Mouse (Mus musculus): Measurements from ENCODE around the gene Skiv2l. TPM values are rescaled to one million over a fixed set of nuclear protein-coding genes. Genes with fewer than 3 reads are reported as not detected.

The Skiv2l gene
- polyA plus RNA-seq, 1 experiment from 2014 or later = 62.1 TPM

- Histone ChIP-seq H3K9me3 (replicated peaks; ENCODE audit: control insufficient read depth, low read length, poor library complexity, severe bottlenecking) (no peaks in the 10 kb centered on the region), H3K36me3 (ENCODE audit: control insufficient read depth, insufficient read depth, low read length) (peaks cover 12% of the 10 kb centered on the region), H3K27me3 (ENCODE audit: control insufficient read depth, insufficient read depth, low read depth, low read length) (no peaks in the 10 kb centered on the region), H3K27ac (ENCODE audit: low read length) (no peak overlapping the region), H3K4me3 (ENCODE audit: low read depth, low read length) (no peak overlapping the region), H3K9ac (ENCODE audit: low read depth, low read length) (no peak overlapping the region), H3K4me2 (ENCODE audit: low read length) (no peak overlapping the region), H3K4me1 (ENCODE audit: control insufficient read depth, insufficient read depth, low read length) (no peaks in the 10 kb centered on the region)
- ATAC-seq = no peak
- 84% methylated on average over 4 of the region's 4 CpGs for WGBS
Measured at GRCm38 (mm10) chr17:34858670-34859069, 8.7 kb upstream of the Skiv2l start.

DNA sequence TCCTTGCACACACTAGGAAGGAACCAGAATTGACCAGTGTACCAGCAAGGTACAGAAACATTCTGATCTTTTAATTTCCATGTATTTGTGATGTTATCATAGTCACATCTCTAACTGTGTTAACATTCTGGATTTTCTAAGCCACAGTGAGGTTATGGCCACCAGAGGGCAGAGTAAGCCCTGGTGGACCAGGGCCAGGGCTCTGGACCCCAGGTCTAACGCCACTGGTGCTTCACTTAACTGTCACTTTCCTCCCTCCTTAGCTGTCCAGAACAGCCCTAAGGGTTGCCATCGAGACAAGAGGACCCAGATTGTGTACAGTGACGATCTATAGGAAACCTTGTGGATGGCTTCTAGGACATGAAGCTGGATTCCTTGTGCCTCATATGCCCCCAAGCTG, 5.8 kb upstream of the Skiv2l start:
- Histone ChIP-seq H3K9ac (ENCODE audit: low read depth, low read length) (no peak overlapping the region), H3K36me3 (ENCODE audit: control insufficient read depth, insufficient read depth, low read length) (peaks cover 20% of the 10 kb centered on the region), H3K27ac (ENCODE audit: low read length) (no peak overlapping the region), H3K27me3 (ENCODE audit: control insufficient read depth, insufficient read depth, low read depth, low read length) (no peaks in the 10 kb centered on the region), H3K4me2 (ENCODE audit: low read length) (no peak overlapping the region), H3K9me3 (replicated peaks; ENCODE audit: control insufficient read depth, low read length, poor library complexity, severe bottlenecking) (no peaks in the 10 kb centered on the region), H3K4me3 (ENCODE audit: low read depth, low read length) (no peak overlapping the region), H3K4me1 (ENCODE audit: control insufficient read depth, insufficient read depth, low read length) (peaks cover 12% of the 10 kb centered on the region)
- WGBS = 48% methylated on average over 3 of the region's 3 CpGs
- no peak for ATAC-seq

GRCm38 (mm10) chr17:34854761-34855160, 4.8 kb upstream of the Skiv2l start:
- H3K4me2 ChIP-seq (ENCODE audit: low read length) = no peak overlapping the region
- no peaks in the 10 kb centered on the region for H3K9me3 ChIP-seq (replicated peaks; ENCODE audit: control insufficient read depth, low read length, poor library complexity, severe bottlenecking)
- ATAC-seq = no peak
- no peak overlapping the region for H3K4me3 ChIP-seq (ENCODE audit: low read depth, low read length)
- H3K4me1 ChIP-seq (ENCODE audit: control insufficient read depth, insufficient read depth, low read length) = peaks cover 14% of the 10 kb centered on the region
- WGBS = 84% methylated on average over 3 of the region's 3 CpGs
- H3K27me3 ChIP-seq (ENCODE audit: control insufficient read depth, insufficient read depth, low read depth, low read length) = no peaks in the 10 kb centered on the region
- no peak overlapping the region for H3K27ac ChIP-seq (ENCODE audit: low read length)
- peaks cover 20% of the 10 kb centered on the region for H3K36me3 ChIP-seq (ENCODE audit: control insufficient read depth, insufficient read depth, low read length)
- H3K9ac ChIP-seq (ENCODE audit: low read depth, low read length) = no peak overlapping the region

- ATAC-seq = no peak
- H3K36me3 ChIP-seq (ENCODE audit: control insufficient read depth, insufficient read depth, low read length) = peaks cover 20% of the 10 kb centered on the region
Measured at GRCm38 (mm10) chr17:34853511-34853910, 3.5 kb upstream of the Skiv2l start.

DNA sequence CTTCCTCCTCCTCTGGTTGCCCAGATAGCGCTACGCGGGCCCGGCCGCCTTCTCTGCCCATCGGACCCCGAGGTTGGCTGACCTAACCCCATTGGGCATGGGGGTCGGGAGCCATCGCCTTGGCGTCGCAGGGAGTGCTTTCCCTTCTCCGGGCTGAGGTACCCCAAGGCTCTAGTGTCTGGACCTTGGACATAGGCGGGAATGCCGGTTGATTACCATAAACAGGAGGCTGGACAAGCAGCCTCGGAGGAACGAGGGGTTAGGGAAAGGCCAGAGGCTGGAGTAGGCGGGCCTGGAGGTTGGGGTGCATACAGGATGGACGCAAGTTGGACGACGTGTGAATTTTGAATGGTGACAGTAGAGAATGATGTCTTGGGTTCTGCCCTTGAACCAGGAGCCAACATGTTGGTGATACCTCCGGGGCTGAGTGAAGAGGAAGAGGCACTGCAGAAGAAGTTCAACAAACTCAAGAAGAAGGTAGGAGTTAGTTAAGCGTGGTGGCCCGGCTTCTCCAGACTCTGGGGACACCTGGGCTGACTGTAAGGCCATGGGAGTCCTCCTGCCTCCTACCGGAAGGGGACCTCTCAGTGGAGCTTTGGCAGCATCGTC, 611 bp upstream of the Skiv2l start:
- ATAC-seq = peak; percentile 71; the same call in 1 of the 2 replicates

More at GRCm38 (mm10) chr17:34853511-34853910, 3.5 kb upstream of the Skiv2l start:
- H3K27ac ChIP-seq (ENCODE audit: low read length) = no peak overlapping the region
- H3K9me3 ChIP-seq (replicated peaks; ENCODE audit: control insufficient read depth, low read length, poor library complexity, severe bottlenecking) = no peaks in the 10 kb centered on the region
- 84% methylated on average over 8 of the region's 8 CpGs for WGBS
- H3K4me3 ChIP-seq (ENCODE audit: low read depth, low read length) = no peak overlapping the region
- H3K4me1 ChIP-seq (ENCODE audit: control insufficient read depth, insufficient read depth, low read length) = peaks cover 19% of the 10 kb centered on the region
- no peak overlapping the region for H3K4me2 ChIP-seq (ENCODE audit: low read length)
- H3K9ac ChIP-seq (ENCODE audit: low read depth, low read length) = no peak overlapping the region
- H3K27me3 ChIP-seq (ENCODE audit: control insufficient read depth, insufficient read depth, low read depth, low read length) = no peaks in the 10 kb centered on the region

DNA sequence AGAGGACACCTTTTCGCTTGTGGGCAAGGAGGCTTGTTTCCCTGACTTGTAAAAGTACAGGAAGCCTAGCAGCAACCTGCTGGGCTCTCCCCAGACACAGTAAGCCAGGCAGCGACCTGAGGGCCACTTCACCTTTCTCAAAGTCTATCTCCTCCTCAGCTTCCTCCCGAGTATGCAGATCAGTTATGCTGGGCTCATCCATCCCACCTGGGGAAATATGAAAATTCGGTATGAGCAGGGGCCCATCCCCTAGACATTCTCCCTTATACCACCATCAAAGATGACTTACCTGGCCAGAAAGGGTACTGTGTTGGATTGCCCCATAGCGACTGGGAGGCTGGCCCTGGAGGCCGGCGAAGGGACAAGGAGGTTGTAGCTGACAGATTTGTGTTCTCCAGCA, 2.4 kb downstream of the Skiv2l start:
- H3K4me3 ChIP-seq (ENCODE audit: low read depth, low read length) = no peak overlapping the region
- H3K27me3 ChIP-seq (ENCODE audit: control insufficient read depth, insufficient read depth, low read depth, low read length) = no peaks in the 10 kb centered on the region
- H3K4me2 ChIP-seq (ENCODE audit: low read length) = no peak overlapping the region
- H3K4me1 ChIP-seq (ENCODE audit: control insufficient read depth, insufficient read depth, low read length) = peaks cover 19% of the 10 kb centered on the region
- H3K9me3 ChIP-seq (replicated peaks; ENCODE audit: control insufficient read depth, low read length, poor library complexity, severe bottlenecking) = no peaks in the 10 kb centered on the region
- no peak for ATAC-seq
- no peak overlapping the region for H3K9ac ChIP-seq (ENCODE audit: low read depth, low read length)
- H3K27ac ChIP-seq (ENCODE audit: low read length) = no peak overlapping the region
- peaks cover 28% of the 10 kb centered on the region for H3K36me3 ChIP-seq (ENCODE audit: control insufficient read depth, insufficient read depth, low read length)
- WGBS = 92% methylated on average over 7 of the region's 7 CpGs

More for the DNA sequence above, 611 bp upstream of the Skiv2l start:
- Histone ChIP-seq H3K27ac (ENCODE audit: low read length) (peak overlapping the region; percentile 73), H3K9ac (ENCODE audit: low read depth, low read length) (peak overlapping the region; percentile 86), H3K4me1 (ENCODE audit: control insufficient read depth, insufficient read depth, low read length) (peaks cover 19% of the 10 kb centered on the region), H3K9me3 (replicated peaks; ENCODE audit: control insufficient read depth, low read length, poor library complexity, severe bottlenecking) (no peaks in the 10 kb centered on the region), H3K4me2 (ENCODE audit: low read length) (peak overlapping the region; percentile 86), H3K27me3 (ENCODE audit: control insufficient read depth, insufficient read depth, low read depth, low read length) (no peaks in the 10 kb centered on the region), H3K36me3 (ENCODE audit: control insufficient read depth, insufficient read depth, low read length) (peaks cover 24% of the 10 kb centered on the region), H3K4me3 (ENCODE audit: low read depth, low read length) (peak overlapping the region; percentile 84)
- WGBS = under 1% methylated on average over 24 of the region's 25 CpGs

- no peak overlapping the region for H3K4me2 ChIP-seq (ENCODE audit: low read length)
- peaks cover 28% of the 10 kb centered on the region for H3K36me3 ChIP-seq (ENCODE audit: control insufficient read depth, insufficient read depth, low read length)
- no peak for ATAC-seq
Measured at GRCm38 (mm10) chr17:34847192-34847591, 2.8 kb downstream of the Skiv2l start.

DNA sequence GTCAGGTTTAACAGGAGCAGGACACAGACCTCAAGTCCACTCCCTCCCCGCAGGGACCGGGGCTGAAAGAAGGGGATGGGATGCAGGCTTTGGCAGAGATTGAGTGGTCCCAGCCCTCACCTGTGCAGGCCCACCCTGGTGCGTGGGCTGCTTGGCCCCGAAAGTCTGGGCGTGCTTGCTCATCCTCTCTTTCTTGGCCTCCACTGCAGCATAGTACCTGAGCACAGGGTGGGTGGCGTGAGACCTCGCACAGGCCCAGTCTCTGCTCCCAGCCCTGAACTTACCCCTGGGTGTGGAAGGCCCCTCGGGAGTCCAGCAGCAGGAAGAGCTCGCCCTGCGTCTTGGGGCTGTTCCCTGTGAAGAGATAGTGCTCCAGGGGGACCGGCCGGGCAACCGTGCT, 5.1 kb downstream of the Skiv2l start:
- no peak for ATAC-seq
- Histone ChIP-seq H3K4me1 (ENCODE audit: control insufficient read depth, insufficient read depth, low read length) (peaks cover 5% of the 10 kb centered on the region), H3K36me3 (ENCODE audit: control insufficient read depth, insufficient read depth, low read length) (peaks cover 40% of the 10 kb centered on the region), H3K27me3 (ENCODE audit: control insufficient read depth, insufficient read depth, low read depth, low read length) (no peaks in the 10 kb centered on the region), H3K9ac (ENCODE audit: low read depth, low read length) (no peak overlapping the region), H3K27ac (ENCODE audit: low read length) (no peak overlapping the region), H3K4me2 (ENCODE audit: low read length) (no peak overlapping the region), H3K4me3 (ENCODE audit: low read depth, low read length) (no peak overlapping the region), H3K9me3 (replicated peaks; ENCODE audit: control insufficient read depth, low read length, poor library complexity, severe bottlenecking) (no peaks in the 10 kb centered on the region)
- WGBS = 95% methylated on average over 13 of the region's 13 CpGs

More at GRCm38 (mm10) chr17:34847192-34847591, 2.8 kb downstream of the Skiv2l start:
- no peak overlapping the region for H3K9ac ChIP-seq (ENCODE audit: low read depth, low read length)
- no peak overlapping the region for H3K27ac ChIP-seq (ENCODE audit: low read length)
- H3K27me3 ChIP-seq (ENCODE audit: control insufficient read depth, insufficient read depth, low read depth, low read length) = no peaks in the 10 kb centered on the region
- no peak overlapping the region for H3K4me3 ChIP-seq (ENCODE audit: low read depth, low read length)
- H3K4me1 ChIP-seq (ENCODE audit: control insufficient read depth, insufficient read depth, low read length) = peaks cover 19% of the 10 kb centered on the region
- 82% methylated on average over 6 of the region's 6 CpGs for WGBS
- no peaks in the 10 kb centered on the region for H3K9me3 ChIP-seq (replicated peaks; ENCODE audit: control insufficient read depth, low read length, poor library complexity, severe bottlenecking)

- Histone ChIP-seq H3K9me3 (replicated peaks; ENCODE audit: control insufficient read depth, low read length, poor library complexity, severe bottlenecking) (no peaks in the 10 kb centered on the region), H3K4me3 (ENCODE audit: low read depth, low read length) (no peak overlapping the region), H3K4me1 (ENCODE audit: control insufficient read depth, insufficient read depth, low read length) (peaks cover 13% of the 10 kb centered on the region), H3K27ac (ENCODE audit: low read length) (no peak overlapping the region), H3K27me3 (ENCODE audit: control insufficient read depth, insufficient read depth, low read depth, low read length) (no peaks in the 10 kb centered on the region), H3K36me3 (ENCODE audit: control insufficient read depth, insufficient read depth, low read length) (peaks cover 35% of the 10 kb centered on the region), H3K9ac (ENCODE audit: low read depth, low read length) (no peak overlapping the region), H3K4me2 (ENCODE audit: low read length) (no peak overlapping the region)
- no peak for ATAC-seq
- WGBS = 86% methylated on average over 6 of the region's 6 CpGs
Measured at GRCm38 (mm10) chr17:34840736-34841307, 9.2 kb downstream of the Skiv2l start.

Measured in midbrain, embryonic 16.5 days (tissue).